Mouse (Mus musculus): Measurements from ENCODE around the gene Evi2b. TPM values are rescaled to one million over a fixed set of nuclear protein-coding genes. Genes with fewer than 3 reads are reported as not detected.

The Evi2b gene
- total RNA-seq (2021) = under 1 TPM; 0.45 to 0.46 TPM
- long read RNA-seq, experiment 1 = 0 reads
- long read RNA-seq, experiment 2 = 0 reads

GRCm38 (mm10) chr11:79523560-79524309 lies at the start of gene Evi2b:
Gene Evi2b, minus strand, starts transcription at chr11:79523762.
- H3K27ac ChIP-seq = peak within 1 kb of the TSS; percentile 1; the same call in 1 of the 2 replicates
- H3K4me3 ChIP-seq = peak within 1 kb of the TSS; percentile 7; the same call in 1 of the 2 replicates
- no peak for TF ChIP-seq CTCF (IDR thresholded peaks at IDR 0.05)
- no peak for DNase-seq
- intact Hi-C loops (cut with DNase I) = no loop called here

- intact Hi-C loops (cut with DNase I) = no loop called here
- no peak overlapping the region for H3K27ac ChIP-seq
- TF ChIP-seq CTCF (IDR thresholded peaks at IDR 0.05) = no peak
- H3K4me3 ChIP-seq = no peak overlapping the region
- no peak for DNase-seq
These were observed 46.8 kb upstream of the Evi2b start for GRCm38 (mm10) chr11:79570319-79570718.

- no peak overlapping the region for H3K4me3 ChIP-seq
- no peak overlapping the region for H3K27ac ChIP-seq
- TF ChIP-seq CTCF (IDR thresholded peaks at IDR 0.05) = no peak
- DNase-seq = no peak
- intact Hi-C loops (cut with DNase I) = no loop called here
These were observed 44.8 kb upstream of the Evi2b start for GRCm38 (mm10) chr11:79568197-79568911.

GRCm38 (mm10) chr11:79566947-79567346 lies 43.4 kb upstream of the Evi2b start:
- Histone ChIP-seq H3K27ac (no peak overlapping the region), H3K4me3 (no peak overlapping the region)
- DNase-seq = no peak
- intact Hi-C loops (cut with DNase I) = no loop called here
- TF ChIP-seq CTCF (IDR thresholded peaks at IDR 0.05) = peak; percentile 9; the same call in 1 of the 2 replicates

GRCm38 (mm10) chr11:79563493-79563892 lies 39.9 kb upstream of the Evi2b start:
- intact Hi-C loops (cut with DNase I) = no loop called here
- no peak for TF ChIP-seq CTCF (IDR thresholded peaks at IDR 0.05)
- no peak overlapping the region for H3K27ac ChIP-seq
- no peak for DNase-seq
- H3K4me3 ChIP-seq = no peak overlapping the region

- TF ChIP-seq CTCF (IDR thresholded peaks at IDR 0.05) = no peak
- Histone ChIP-seq H3K4me3 (no peak overlapping the region), H3K27ac (no peak overlapping the region)
- DNase-seq = no peak
- intact Hi-C loops (cut with DNase I) = no loop called here
These were observed 37.0 kb upstream of the Evi2b start for GRCm38 (mm10) chr11:79560536-79560935.

- no peak overlapping the region for H3K4me3 ChIP-seq
- no peak for TF ChIP-seq CTCF (IDR thresholded peaks at IDR 0.05)
- H3K27ac ChIP-seq = no peak overlapping the region
- no peak for DNase-seq
- intact Hi-C loops (cut with DNase I) = no loop called here
These were observed 29.1 kb upstream of the Evi2b start for GRCm38 (mm10) chr11:79552622-79553021.

- DNase-seq = no peak
- intact Hi-C loops (cut with DNase I) = no loop called here
- no peak for TF ChIP-seq CTCF (IDR thresholded peaks at IDR 0.05)
- Histone ChIP-seq H3K4me3 (no peak overlapping the region), H3K27ac (no peak overlapping the region)
These were observed 12.7 kb upstream of the Evi2b start for GRCm38 (mm10) chr11:79536293-79536692.

- no peak for DNase-seq
- intact Hi-C loops (cut with DNase I) = no loop called here
- no peak for TF ChIP-seq CTCF (IDR thresholded peaks at IDR 0.05)
- H3K27ac ChIP-seq = no peak overlapping the region
- H3K4me3 ChIP-seq = no peak overlapping the region
These were observed 12.0 kb upstream of the Evi2b start for GRCm38 (mm10) chr11:79535554-79535953.

GRCm38 (mm10) chr11:79533950-79534690 lies 10.6 kb upstream of the Evi2b start:
- intact Hi-C loops (cut with DNase I) = no loop called here
- DNase-seq = peak; percentile 58
- H3K4me3 ChIP-seq = no peak overlapping the region
- TF ChIP-seq CTCF (IDR thresholded peaks at IDR 0.05) = no peak
- peak overlapping the region; percentile 32; the same call in 1 of the 2 replicates for H3K27ac ChIP-seq

GRCm38 (mm10) chr11:79533311-79533710 lies 9.7 kb upstream of the Evi2b start:
- no peak for DNase-seq
- TF ChIP-seq CTCF (IDR thresholded peaks at IDR 0.05) = no peak
- H3K4me3 ChIP-seq = no peak overlapping the region
- intact Hi-C loops (cut with DNase I) = no loop called here
- H3K27ac ChIP-seq = no peak overlapping the region

- intact Hi-C loops (cut with DNase I) = no loop called here
- H3K4me3 ChIP-seq = no peak overlapping the region
- no peak for TF ChIP-seq CTCF (IDR thresholded peaks at IDR 0.05)
These were observed 7.9 kb upstream of the Evi2b start for GRCm38 (mm10) chr11:79531485-79531884.

GRCm38 (mm10) chr11:79530774-79531173 lies 7.2 kb upstream of the Evi2b start:
- intact Hi-C loops (cut with DNase I) = no loop called here
- DNase-seq = peak; percentile 34
- TF ChIP-seq CTCF (IDR thresholded peaks at IDR 0.05) = no peak
- Histone ChIP-seq H3K27ac (peak overlapping the region; percentile 92), H3K4me3 (peak overlapping the region; percentile 61)

More at GRCm38 (mm10) chr11:79531485-79531884, 7.9 kb upstream of the Evi2b start:
- H3K27ac ChIP-seq = peak overlapping the region; percentile 92; the same call in 1 of the 2 replicates
- DNase-seq = no peak
